Mouse (Mus musculus): Measurements from ENCODE around the gene Saxo1.

The Saxo1 gene

DNA sequence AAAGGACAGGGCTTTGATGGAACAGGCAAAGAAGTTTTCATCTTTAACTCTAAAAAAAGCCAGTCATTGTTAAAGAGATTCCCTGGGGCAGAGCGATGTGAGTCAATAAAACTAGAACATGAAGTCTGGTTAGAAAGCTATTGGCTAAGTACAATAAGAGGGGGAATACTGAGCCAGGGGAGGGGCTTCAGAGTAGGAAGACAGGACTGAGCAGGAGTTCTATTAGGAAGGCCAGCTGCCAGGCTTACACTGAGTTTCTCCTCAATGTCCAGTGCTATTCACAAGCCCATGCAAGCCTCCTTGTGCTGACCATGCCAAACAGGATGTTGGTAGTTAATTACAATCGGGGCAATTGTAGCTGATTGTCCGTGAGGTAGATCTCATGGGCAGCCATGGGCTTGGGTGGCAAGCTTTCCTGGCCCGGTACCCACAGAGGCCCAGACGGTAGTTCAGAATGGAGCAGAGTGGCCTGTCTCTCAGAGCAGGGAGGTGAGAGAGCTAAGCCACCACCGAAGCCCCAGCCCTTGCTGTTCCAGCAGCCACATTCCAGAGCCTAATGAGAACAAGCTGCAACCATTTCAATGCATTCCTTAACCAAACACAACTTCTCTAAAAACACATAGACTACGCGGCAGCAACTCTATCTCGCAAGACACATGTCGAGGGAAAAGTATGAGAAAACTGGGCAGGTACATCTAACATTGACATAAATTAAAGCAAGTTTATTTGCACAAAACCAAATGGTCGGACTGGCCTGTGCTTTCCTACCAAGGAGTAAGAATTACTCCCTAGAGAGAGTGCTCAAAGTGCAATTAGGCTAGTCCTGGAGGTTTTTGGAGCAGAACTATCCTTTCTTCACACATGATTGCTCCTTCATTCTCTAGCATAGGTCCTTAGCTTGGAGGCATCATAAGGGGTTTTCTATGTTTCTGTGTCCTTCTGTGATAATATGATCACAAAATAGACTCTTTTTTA, 30.7 kb downstream of the Saxo1 start:
- DNase-seq (ENCODE audit: low spot score) = peak; percentile 11

DNA sequence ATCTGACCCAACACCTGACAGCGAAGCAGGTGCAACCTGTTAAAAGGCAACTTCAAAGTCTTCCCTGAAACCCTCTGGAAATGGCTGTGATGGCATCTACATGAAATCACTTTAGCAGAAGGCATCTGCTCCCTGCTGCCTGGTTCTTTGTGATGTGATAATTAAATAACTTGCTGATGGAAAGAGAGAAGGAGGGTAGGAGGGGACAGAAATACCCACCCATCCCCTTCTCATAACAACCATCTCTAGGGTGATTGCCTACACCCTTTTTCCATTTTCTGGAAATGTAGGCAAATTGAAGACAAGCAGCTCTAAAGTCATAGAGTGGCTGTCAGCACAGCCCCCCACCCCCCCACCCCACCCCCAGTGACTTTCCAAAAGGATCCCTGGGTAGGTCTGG, 33.6 kb downstream of the Saxo1 start:
- no peak for DNase-seq (ENCODE audit: low spot score)

DNA sequence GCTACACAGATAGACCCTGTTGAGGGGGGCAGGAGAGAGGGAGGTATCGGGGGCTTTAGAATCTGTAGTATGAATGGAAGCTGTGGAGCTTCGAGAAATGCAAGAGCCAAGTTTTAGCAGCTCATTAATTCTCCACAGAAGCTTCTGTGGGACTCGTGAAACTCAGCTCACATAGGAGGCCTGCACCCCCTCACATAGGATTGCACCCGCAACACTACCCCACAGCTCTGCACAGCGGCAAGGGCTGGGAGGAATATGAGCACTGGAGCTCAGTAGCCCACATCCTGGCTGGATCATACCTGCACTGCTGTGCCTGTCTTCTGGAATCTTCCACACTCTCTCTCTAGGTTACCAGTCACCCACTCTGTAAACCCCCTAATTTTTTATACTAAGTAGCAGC, 34.4 kb downstream of the Saxo1 start:
- no peak for DNase-seq (ENCODE audit: low spot score)

DNA sequence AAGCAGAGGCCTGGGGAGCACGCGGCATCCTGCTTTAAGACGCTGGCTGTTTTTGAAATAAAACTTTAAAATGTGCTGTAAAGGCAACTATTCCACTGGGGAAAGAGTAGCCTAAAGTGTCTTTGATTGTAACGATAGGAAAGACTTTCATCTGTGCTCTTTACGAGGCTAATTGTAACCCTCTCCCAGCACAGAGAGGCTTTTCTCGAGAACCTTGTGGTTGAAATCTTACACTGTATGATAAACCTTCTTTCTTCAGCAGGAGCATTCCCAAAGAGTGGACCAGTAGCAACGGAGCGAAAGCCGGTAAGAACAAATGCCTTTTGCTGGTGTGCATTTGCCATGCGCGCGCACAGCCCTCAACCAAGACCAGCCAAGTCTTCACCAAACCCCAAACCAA, 37.4 kb downstream of the Saxo1 start:
- no peak for DNase-seq (ENCODE audit: low spot score)

DNA sequence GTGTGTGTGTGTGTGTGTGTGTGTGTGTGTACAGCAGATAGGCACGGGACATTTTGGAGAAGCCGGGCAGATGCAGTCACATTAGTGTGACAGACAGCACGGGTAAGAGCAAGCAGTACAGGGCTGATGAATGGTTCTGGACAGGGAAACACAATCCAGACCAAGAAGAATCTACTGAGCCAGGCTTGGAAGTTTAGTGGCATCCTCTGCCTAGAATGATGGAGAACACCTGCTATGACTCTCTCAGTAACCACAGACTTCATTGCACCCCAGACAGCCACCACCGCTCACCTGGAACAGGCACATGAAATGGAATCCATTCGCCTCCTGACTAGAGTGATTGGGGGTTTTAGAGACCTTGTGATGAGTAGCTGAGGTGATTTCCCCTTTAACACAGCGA, 38.2 kb downstream of the Saxo1 start:
- DNase-seq (ENCODE audit: low spot score) = no peak

DNA sequence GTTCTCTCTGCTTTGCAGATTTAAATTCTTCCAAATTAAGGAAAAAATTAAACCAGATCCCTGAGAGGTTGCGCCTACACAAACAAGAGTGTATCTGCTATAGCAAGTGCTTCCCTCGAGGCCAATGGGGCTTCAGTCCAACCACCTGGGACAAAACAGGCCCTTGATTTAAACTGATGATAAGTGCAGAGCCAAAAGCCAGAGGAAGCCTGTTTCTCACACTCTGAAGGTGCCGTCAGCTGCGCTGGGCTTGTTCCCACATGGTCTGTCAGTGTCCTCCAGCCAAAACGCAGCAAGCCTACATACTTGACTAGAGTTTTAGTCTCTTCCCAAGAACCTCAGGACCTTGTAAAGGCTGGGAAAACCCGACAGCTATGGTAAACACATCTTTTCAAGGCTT, 53.5 kb downstream of the Saxo1 start:
- DNase-seq (ENCODE audit: low spot score) = no peak

DNA sequence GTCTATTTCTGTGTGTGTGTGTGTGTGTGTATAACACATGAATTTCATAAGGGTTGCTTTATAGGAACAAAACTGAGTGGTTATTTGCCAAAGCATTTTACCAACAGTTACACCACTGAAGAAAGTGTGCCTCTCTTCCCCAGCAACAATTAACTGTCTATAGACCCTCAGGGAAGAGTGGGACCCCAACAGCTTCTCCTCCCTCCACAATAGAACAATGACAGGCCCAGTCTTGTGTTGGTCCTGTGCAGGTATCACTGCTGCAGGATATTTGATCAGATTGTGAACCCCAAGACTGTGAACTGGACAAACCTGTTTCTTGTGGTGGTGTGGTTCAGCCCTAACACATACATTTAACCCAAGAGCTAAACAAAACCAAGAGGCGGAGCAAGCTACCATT, 58.6 kb downstream of the Saxo1 start:
- no peak for DNase-seq (ENCODE audit: low spot score)

DNA sequence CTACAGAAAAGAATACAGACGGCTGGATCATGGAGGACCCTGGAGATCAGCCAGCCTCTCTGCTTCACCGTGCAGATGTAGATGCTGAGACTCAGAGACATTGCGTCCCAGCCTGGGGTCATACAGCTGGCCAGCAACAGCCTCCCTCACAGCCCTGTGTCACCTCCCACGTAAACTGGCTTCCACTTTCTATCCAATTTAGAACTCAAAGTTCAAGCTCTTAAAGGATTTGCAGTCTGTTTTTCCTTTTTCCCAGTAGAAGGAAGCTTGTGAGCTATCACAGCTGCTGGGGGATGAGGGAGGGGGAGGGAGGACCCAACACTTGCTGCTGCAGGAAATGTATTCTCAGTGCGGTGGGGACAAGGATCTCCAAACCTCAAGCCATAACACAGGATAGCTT, 59.4 kb downstream of the Saxo1 start:
- DNase-seq (ENCODE audit: low spot score) = no peak

DNA sequence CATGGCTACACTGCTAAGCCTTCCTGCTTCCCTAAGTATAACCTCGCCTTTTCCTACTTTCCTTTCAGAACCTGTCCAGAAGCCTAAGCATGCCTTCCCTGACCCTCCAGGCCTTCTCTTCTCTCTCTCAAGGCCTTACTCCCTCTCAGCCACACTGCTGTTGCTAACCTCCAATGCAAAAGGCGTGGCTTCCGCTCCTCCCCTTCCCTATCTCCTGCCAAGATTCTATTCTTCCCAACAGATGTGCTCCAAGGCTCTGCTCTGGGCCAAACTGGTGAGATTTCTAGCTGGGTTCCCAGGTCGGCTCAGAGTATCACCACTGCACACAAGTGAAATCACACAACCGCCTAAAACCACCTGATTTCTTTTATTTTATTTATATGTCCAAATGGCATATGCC, 69.0 kb downstream of the Saxo1 start:
- DNase-seq (ENCODE audit: low spot score) = no peak

DNA sequence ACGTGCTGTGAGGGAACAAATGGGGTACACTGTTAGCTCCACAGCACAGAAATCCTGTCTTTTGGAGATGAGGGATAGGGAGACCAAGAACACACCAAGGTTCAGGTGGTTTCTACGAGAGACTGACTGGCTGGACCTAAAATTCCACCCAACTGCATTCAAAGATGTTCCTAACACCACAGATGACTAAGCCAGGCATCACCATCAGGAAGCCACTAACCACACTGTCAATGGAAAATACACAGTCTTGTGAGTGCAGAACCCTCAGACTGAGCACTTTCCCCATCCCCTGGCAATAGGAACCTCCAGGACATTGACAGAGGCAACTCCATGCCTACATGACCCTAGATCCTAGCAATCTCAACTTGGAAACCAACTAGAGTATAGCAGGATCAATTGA, 71.2 kb downstream of the Saxo1 start:
- DNase-seq (ENCODE audit: low spot score) = no peak

DNA sequence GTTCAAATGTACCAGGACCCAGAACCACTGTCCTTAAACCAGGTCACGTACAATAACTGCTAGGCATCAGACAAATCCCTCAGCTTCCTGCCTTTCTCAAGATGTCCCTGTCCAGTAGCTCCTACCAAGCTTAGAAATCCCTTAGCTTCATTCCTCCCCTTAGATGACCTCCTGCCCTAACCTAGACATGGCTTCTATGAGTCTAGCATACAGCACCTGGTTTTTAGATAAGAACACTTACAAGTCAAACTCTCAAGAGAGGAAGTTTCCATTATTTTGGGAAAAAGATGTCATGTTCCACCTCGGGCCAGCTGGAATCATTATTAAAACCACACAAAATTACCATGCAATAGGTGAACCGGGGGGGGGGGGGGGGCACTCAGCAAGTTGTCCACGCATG, 71.6 kb downstream of the Saxo1 start:
- no peak for DNase-seq (ENCODE audit: low spot score)

DNA sequence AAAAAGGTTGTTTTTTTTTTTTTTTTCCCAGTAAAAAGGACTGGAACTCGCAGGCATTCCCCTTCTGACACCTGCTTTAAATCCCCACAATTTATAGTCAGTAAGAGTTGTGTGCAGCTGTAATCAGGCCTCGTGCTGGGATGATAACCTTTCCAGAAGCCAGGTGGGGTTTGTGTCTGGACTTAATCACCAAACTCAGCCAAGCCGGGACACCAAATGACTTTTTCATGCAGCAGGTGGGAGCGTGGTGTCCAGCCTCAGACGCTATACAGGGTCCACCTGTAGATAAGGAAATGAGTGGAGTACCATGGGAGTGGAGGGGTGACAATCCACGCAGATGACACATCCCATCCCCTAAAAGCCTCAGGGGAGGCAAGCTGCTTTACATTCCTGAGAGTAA, 73.1 kb downstream of the Saxo1 start:
- no peak for DNase-seq (ENCODE audit: low spot score)

DNA sequence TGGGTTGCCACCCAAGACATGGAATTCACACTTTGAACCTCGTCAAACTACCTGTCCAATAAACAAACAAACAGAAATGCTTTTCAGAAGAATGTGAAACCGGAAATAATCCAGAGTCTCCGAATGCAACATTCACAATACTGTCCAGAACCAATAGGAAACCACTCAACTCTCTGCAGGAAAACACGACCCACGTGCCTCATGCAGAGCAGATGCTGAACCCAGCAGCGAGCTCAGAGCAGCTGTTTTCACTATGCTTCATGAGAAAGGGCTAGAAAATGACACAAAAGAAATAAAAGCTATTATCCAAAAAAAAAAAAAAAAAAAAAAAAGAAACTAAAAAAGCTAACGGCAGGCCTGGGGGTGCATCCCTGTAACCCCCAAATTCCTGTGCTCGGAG, 74.4 kb downstream of the Saxo1 start:
- no peak for DNase-seq (ENCODE audit: low spot score)

DNA sequence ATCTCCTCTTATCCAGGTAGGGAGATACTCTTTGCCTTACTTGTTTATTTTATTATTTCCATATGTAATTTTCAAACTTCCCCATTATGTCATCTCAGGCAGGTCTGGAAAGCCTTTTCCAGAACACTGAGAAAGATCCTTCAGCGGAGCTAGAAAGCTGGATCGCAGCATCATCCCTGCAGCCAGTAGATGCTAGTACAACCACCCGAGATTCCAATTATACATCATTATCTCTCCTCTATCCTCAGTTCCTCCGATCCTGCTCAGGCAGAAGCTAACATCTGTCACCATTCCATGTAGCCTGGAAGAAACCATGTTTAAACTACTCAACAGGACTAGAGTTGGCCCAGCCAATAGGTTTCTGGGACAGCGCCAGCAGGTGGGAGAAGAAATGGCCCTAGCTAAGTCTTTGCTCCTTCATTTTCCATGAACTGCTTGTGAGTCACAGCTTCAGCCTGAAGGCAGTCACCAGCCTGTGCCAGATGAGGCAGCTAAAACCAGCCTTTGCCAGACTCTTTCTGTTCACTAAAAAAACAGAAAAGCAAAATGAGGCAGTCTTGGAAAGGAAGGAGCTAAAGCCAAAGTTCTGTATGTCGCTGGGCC, 75.0 kb downstream of the Saxo1 start:
- no peak for DNase-seq (ENCODE audit: low spot score)

DNA sequence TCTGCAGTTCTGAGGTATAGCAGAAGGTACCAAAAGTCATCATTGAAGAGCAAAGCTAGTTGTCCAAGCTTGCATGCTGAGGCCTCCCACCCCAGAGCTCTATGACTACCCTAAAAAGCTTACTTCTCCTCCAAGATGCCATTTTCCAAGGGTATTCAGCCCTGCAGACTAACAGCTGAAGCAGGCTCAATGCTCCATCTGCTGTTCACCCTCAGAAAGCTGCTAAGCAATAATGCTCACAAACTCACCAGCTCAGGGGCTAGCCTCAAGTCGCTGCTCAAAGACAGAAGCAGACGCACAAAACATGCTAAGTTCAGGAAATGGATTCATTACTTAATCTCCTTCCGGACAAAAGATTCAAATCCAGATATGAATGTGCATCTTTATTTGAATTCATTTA, 77.2 kb downstream of the Saxo1 start:
- DNase-seq (ENCODE audit: low spot score) = no peak

DNA sequence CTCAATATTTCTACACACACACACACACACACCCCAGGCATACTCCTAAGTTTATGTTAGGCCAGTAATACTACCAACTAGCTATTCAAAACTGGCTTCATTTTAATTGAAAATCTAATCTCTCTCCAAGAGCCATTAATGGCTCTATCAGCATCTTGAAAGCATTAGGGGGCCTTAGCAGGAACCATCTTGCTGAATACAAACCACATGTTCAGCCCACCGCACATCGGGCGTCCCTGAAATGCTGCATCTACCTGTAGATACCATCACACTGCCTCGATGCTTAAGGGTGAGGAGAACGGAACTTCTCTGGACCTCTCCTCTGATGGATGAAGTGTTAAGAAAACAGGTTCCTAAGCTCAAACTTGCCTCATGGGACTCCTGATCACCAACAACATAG, 93.3 kb downstream of the Saxo1 start:
- no peak for DNase-seq (ENCODE audit: low spot score)

DNA sequence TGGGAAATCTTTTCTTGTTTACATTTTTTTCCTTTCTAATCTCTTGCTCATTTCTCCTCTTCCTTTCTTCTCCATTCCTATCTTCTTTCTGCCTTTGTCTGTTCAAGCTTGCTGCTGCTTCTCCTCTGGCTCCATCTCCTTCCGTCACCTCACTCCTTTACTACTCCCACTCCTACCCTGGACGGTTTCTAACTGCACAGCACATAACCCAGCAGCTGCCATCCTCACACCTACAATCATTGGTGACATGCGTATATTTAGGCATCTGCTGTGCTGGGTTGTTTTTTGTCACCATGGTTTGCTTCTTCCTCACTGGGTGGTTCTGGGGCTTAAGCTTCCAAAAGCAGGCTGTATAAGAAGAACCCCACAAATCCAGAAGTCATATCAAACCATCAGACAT, 107.7 kb downstream of the Saxo1 start:
- no peak for DNase-seq (ENCODE audit: low spot score)

DNA sequence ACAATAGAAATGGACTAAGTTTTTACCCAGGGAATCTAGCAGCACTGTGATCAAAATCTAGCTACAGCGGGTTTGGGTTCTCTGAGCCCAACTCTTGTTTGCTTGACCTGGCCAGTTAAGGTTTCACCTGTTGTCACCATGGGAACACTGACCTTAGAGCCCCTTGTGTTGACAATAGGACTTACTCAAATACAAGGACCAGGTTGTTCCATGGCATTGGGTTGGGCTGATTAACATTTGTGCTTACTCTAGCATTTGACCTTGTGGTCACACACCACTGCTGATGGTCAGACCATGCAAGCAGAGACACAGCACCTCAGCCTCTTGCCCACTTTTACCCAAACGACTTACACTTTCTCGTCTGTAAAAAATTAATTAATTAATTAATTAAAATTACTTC, 121.8 kb downstream of the Saxo1 start:
- no peak for DNase-seq (ENCODE audit: low spot score)

DNA sequence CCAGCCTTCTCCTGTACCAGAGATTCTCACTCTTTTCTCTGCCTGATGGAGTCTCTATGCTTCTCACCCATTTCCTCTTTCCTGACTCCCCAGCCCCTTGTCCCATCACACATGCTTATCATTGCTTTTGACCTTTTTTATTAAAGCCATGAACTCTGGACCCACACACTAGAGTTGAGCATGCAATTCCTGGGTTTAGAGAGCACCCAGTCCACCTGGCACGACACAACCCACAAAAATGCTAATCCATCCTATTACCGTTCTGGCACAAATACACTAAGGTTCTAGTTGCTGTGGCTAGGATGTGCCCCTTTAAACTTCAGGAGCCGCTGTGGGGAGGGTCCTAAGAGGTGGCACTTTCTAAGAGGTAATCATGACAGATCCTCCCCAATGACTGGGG, 122.5 kb downstream of the Saxo1 start:
- DNase-seq (ENCODE audit: low spot score) = no peak

DNA sequence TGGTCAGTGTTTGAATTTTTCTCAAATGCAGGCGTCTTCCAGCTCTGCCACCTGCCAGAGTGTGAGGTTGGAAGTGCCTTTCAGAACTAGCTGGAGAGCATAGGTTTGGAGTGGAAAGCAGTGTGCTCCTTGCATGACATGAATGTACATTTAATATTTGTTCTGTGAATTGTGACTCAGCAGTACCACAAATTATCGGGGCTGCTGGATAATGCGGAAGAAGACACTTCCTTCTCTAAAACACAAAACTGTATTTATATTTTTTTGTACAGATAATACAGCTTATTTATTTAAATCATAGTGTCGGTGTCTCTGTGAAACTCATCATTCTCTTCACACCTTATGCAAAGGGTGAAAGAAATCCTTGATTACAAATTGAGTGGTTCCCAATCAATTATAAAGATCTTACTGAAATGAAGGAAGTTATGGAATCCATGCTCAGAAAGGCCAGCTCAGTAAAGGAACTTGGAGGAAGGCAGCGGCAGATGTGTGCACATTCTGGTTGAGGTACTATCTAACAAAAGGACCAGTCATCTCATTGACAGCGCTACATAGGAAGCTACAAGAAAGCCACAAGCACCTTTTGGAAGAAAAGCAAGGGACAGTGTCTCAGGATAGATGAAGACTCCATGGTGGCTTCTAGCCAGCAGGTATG, 129.9 kb downstream of the Saxo1 start:
- DNase-seq (ENCODE audit: low spot score) = no peak

DNA sequence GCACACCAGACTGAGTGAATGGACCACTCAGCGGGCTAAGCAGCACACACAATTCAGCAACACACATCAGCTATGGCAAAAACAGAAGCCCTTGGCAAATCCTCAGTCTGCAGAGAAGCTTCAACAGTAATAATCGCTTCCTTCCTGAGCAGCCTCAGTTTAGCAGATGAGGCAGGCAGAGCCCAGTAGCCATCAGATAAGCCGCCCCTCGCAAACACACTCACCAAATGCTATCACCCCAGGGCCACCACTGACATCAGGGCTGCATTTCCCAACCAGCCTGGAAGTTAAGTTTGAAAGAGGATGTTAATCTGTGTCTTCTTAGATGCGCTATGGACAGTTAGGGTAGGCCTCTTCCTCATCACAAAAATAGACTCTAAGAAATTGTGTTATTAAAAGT, 130.8 kb downstream of the Saxo1 start:
- no peak for DNase-seq (ENCODE audit: low spot score)

DNA sequence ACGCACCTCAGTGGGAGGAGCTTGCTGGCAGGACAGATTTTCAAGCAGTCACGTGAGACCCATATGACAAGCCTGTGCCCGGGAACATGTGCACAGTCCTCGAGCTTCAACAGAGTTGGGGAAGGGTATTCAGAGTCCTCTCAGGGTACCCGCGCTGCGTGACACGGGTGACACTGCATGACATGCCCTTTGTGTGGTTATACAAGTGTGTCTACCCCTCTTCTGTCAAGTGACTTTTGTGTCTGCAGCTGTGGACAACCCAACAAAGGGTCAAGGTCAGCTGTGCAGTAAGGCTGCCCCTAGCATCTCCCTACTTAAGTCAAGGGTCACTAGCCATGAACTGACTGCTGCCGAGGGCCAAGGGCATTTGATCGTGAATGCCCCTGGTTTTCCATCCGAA, 131.6 kb downstream of the Saxo1 start:
- no peak for DNase-seq (ENCODE audit: low spot score)

DNA sequence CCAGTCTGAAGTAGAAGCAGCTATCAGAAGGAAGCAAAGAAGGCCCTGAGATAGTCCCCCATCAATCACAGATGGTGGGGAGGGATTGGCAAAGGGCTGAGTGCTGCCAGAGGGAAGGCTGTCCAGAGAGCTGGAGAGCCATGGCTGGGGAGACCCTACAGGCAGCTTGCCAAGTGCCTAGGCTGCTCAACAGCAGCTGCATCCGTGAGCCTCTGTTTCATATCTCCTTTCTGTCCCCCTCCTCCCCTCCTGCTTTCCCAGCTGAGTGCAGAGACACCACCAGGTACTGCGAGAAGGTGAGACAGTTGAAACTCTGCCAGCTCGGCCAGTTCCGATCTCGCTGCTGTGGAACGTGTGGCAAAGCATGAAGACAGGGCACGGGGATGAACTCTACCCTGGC, 132.5 kb downstream of the Saxo1 start:
- no peak for DNase-seq (ENCODE audit: low spot score)
